Mouse (Mus musculus) erythroid progenitor cell, adult 5-6 weeks (primary cell): Measurements from ENCODE around the gene Cyp3a13. TPM values are rescaled to one million over a fixed set of nuclear protein-coding genes. Genes with fewer than 3 reads are reported as not detected.
"Not testable (repeated sequence)": the region's sequence is repeated elsewhere in the genome, so short reads cannot be mapped to it uniquely, and the experiment has no call there.

Experiments
- ATAC-seq: replicated peaks from 2 replicates; pipeline ENCODE4 v1.8.0; 2016; ENCODE audit warnings: moderate number of reproducible peaks, mild to moderate bottlenecking, moderate TSS enrichment, inconsistent platforms; ENCODE audit not compliant: poor library complexity, low FRiP score, severe bottlenecking
- total RNA-seq, 2 experiments: library from RNA; stranded (forward) in 1 of 2; stranded (reverse) in 1 of 2; fragments of 150-400 nt in 1 of 2; fragments of 186-747, 209-891 nt in 1 of 2; gene quantifications; 2 replicates each; pipeline versions ENCODE4 v1.2.3 to v1.2.4; 2015 to 2017; ENCODE audit warnings: low replicate concordance in 2 of 2

Cyp3a13 gene
- total RNA-seq, 2 experiments from 2014 or later, result not detected

GRCm38 (mm10) chr5:137877860-137878259 is 43.6 kb downstream of the Cyp3a13 start:
- ATAC-seq, result no peak

- ATAC-seq, result no peak
Observed at GRCm38 (mm10) chr5:137875054-137875453, 46.4 kb downstream of the Cyp3a13 start.

- not testable (repeated sequence) for ATAC-seq
Observed at GRCm38 (mm10) chr5:137872381-137872702, 49.1 kb downstream of the Cyp3a13 start.

- ATAC-seq, result not testable (repeated sequence)
Observed at GRCm38 (mm10) chr5:137871644-137872380, 49.6 kb downstream of the Cyp3a13 start, which contains the start of gene Pilrb2. Gene Pilrb2, minus strand, starts transcription at chr5:137871815.

GRCm38 (mm10) chr5:137868600-137868999 is 52.8 kb downstream of the Cyp3a13 start:
- not testable (repeated sequence) for ATAC-seq

- ATAC-seq, result not testable (repeated sequence)
Observed at GRCm38 (mm10) chr5:137864008-137864407, 57.4 kb downstream of the Cyp3a13 start.

- ATAC-seq, result not testable (repeated sequence)
Observed at GRCm38 (mm10) chr5:137857960-137858710, 63.3 kb downstream of the Cyp3a13 start, which contains the start of gene Pilrb1. Gene Pilrb1, minus strand, starts transcription at chr5:137858106.

GRCm38 (mm10) chr5:137856870-137857269 is 64.5 kb downstream of the Cyp3a13 start:
- ATAC-seq, result not testable (repeated sequence)

GRCm38 (mm10) chr5:137854907-137855306 is 66.5 kb downstream of the Cyp3a13 start:
- not testable (repeated sequence) for ATAC-seq

GRCm38 (mm10) chr5:137850313-137850712 is 71.1 kb downstream of the Cyp3a13 start:
- not testable (repeated sequence) for ATAC-seq

Other genes with a start within 250 kb of the Cyp3a13 start
- 91.4 and 101 TPM in 2 replicates for gene Agfg2, start 236.9 kb downstream of the Cyp3a13 start, total RNA-seq (2015; ENCODE audit: low replicate concordance)
- 91.5 and 141 TPM in 2 replicates for gene Agfg2, start 236.9 kb downstream of the Cyp3a13 start, total RNA-seq (2017; ENCODE audit: low replicate concordance)
- gene Nyap1, start 180.0 kb downstream of the Cyp3a13 start, total RNA-seq (2015; ENCODE audit: low replicate concordance), result 2.5 TPM in 1 of 2 replicates, not detected in the other
- 1.4 and 4.9 TPM in 2 replicates for gene Nyap1, start 180.0 kb downstream of the Cyp3a13 start, total RNA-seq (2017; ENCODE audit: low replicate concordance)
- 31.0 and 47.9 TPM in 2 replicates for gene Tsc22d4, start 175.9 kb downstream of the Cyp3a13 start, total RNA-seq (2015; ENCODE audit: low replicate concordance)
- 88.1 and 103 TPM in 2 replicates for gene Tsc22d4, start 175.9 kb downstream of the Cyp3a13 start, total RNA-seq (2017; ENCODE audit: low replicate concordance)
- 43.6 and 45.8 TPM in 2 replicates for gene Ppp1r35, start 142.8 kb downstream of the Cyp3a13 start, total RNA-seq (2015; ENCODE audit: low replicate concordance)
- 28.0 and 51.0 TPM in 2 replicates for gene Ppp1r35, start 142.8 kb downstream of the Cyp3a13 start, total RNA-seq (2017; ENCODE audit: low replicate concordance)
- 45.4 and 50.7 TPM in 2 replicates for gene Mepce, start 134.0 kb downstream of the Cyp3a13 start, total RNA-seq (2015; ENCODE audit: low replicate concordance)
- gene Mepce, start 134.0 kb downstream of the Cyp3a13 start, total RNA-seq (2017; ENCODE audit: low replicate concordance), result 8.9 and 22.3 TPM in 2 replicates
- gene Zcwpw1, start 133.8 kb downstream of the Cyp3a13 start, total RNA-seq (2015; ENCODE audit: low replicate concordance), result 9.7 and 15.5 TPM in 2 replicates
- 18.1 and 35.3 TPM in 2 replicates for gene Zcwpw1, start 133.8 kb downstream of the Cyp3a13 start, total RNA-seq (2017; ENCODE audit: low replicate concordance)
- 9.2 and 35.7 TPM in 2 replicates for gene Pilra, start 85.3 kb downstream of the Cyp3a13 start, total RNA-seq (2015; ENCODE audit: low replicate concordance)
- 10.5 and 14.4 TPM in 2 replicates for gene Pilra, start 85.3 kb downstream of the Cyp3a13 start, total RNA-seq (2017; ENCODE audit: low replicate concordance)
- 21.4 and 55.1 TPM in 2 replicates for gene Pilrb1, start 63.5 kb downstream of the Cyp3a13 start, total RNA-seq (2015; ENCODE audit: low replicate concordance)
- 4.1 and 15.1 TPM in 2 replicates for gene Pilrb1, start 63.5 kb downstream of the Cyp3a13 start, total RNA-seq (2017; ENCODE audit: low replicate concordance)
- gene Pilrb2, start 49.8 kb downstream of the Cyp3a13 start, total RNA-seq (2015; ENCODE audit: low replicate concordance), result 53.2 and 56.9 TPM in 2 replicates
- gene Pilrb2, start 49.8 kb downstream of the Cyp3a13 start, total RNA-seq (2017; ENCODE audit: low replicate concordance), result 4.0 and 17.1 TPM in 2 replicates
- not detected in 2 replicates for gene Gjc3, start 41.5 kb upstream of the Cyp3a13 start, total RNA-seq (2015; ENCODE audit: low replicate concordance)
- not detected in 2 replicates for gene Gjc3, start 41.5 kb upstream of the Cyp3a13 start, total RNA-seq (2017; ENCODE audit: low replicate concordance)
- not detected in 2 replicates for gene Azgp1, start 59.9 kb upstream of the Cyp3a13 start, total RNA-seq (2015; ENCODE audit: low replicate concordance)
- gene Azgp1, start 59.9 kb upstream of the Cyp3a13 start, total RNA-seq (2017; ENCODE audit: low replicate concordance), result not detected in 2 replicates
- not detected in 2 replicates for gene Smok3a, start 99.6 kb upstream of the Cyp3a13 start, total RNA-seq (2015; ENCODE audit: low replicate concordance)
- not detected in 2 replicates for gene Smok3a, start 99.6 kb upstream of the Cyp3a13 start, total RNA-seq (2017; ENCODE audit: low replicate concordance)
- not detected in 2 replicates for gene Smok3b, start 99.8 kb upstream of the Cyp3a13 start, total RNA-seq (2015; ENCODE audit: low replicate concordance)
- gene Smok3b, start 99.8 kb upstream of the Cyp3a13 start, total RNA-seq (2017; ENCODE audit: low replicate concordance), result not detected in 2 replicates
- not detected in 2 replicates for gene Smok3c, start 131.6 kb upstream of the Cyp3a13 start, total RNA-seq (2015; ENCODE audit: low replicate concordance)
- not detected in 2 replicates for gene Smok3c, start 131.6 kb upstream of the Cyp3a13 start, total RNA-seq (2017; ENCODE audit: low replicate concordance)
- gene Zkscan1, start 163.5 kb upstream of the Cyp3a13 start, total RNA-seq (2015; ENCODE audit: low replicate concordance), result 12.6 and 20.5 TPM in 2 replicates
- gene Zkscan1, start 163.5 kb upstream of the Cyp3a13 start, total RNA-seq (2017; ENCODE audit: low replicate concordance), result 14.4 and 16.7 TPM in 2 replicates
- 14.7 and 16.6 TPM in 2 replicates for gene Zscan21, start 195.3 kb upstream of the Cyp3a13 start, total RNA-seq (2015; ENCODE audit: low replicate concordance)
- gene Zscan21, start 195.3 kb upstream of the Cyp3a13 start, total RNA-seq (2017; ENCODE audit: low replicate concordance), result 5.7 and 12.6 TPM in 2 replicates
- 3.4 and 8.6 TPM in 2 replicates for gene Zfp113, start 234.1 kb upstream of the Cyp3a13 start, total RNA-seq (2015; ENCODE audit: low replicate concordance)
- gene Zfp113, start 234.1 kb upstream of the Cyp3a13 start, total RNA-seq (2017; ENCODE audit: low replicate concordance), result 2.0 and 4.1 TPM in 2 replicates
- 34.2 and 54.1 TPM in 2 replicates for gene Cops6, start 239.5 kb upstream of the Cyp3a13 start, total RNA-seq (2015; ENCODE audit: low replicate concordance)
- 10.1 and 22.2 TPM in 2 replicates for gene Cops6, start 239.5 kb upstream of the Cyp3a13 start, total RNA-seq (2017; ENCODE audit: low replicate concordance)